Mouse (Mus musculus): Measurements from ENCODE around the gene Ucma.
"Not testable (repeated sequence)": the region's sequence is repeated elsewhere in the genome, so short reads cannot be mapped to it uniquely, and the experiment has no call there.

Gene Ucma

GRCm38 (mm10) chr2:4975807-4976206, at the start of gene Ucma:
Gene Ucma, plus strand, starts transcription at chr2:4976122.
- no peak for DNase-seq

GRCm38 (mm10) chr2:4927391-4927790, 48.5 kb upstream of the Ucma start:
- no peak for DNase-seq

GRCm38 (mm10) chr2:4929230-4929629, 46.7 kb upstream of the Ucma start:
- DNase-seq, result no peak

- no peak for DNase-seq
These were observed 41.4 kb upstream of the Ucma start for GRCm38 (mm10) chr2:4934516-4934915.

GRCm38 (mm10) chr2:4937931-4938330, 38.0 kb upstream of the Ucma start:
- DNase-seq, result no peak

GRCm38 (mm10) chr2:4940861-4941260, 35.1 kb upstream of the Ucma start:
- no peak for DNase-seq

GRCm38 (mm10) chr2:4949691-4950090, 26.2 kb upstream of the Ucma start:
- not testable (repeated sequence) for DNase-seq

GRCm38 (mm10) chr2:4950986-4951385, 24.9 kb upstream of the Ucma start:
- DNase-seq, result no peak

GRCm38 (mm10) chr2:4954216-4954760, 21.6 kb upstream of the Ucma start:
- DNase-seq, result no peak

GRCm38 (mm10) chr2:4958039-4958438, 17.9 kb upstream of the Ucma start:
- DNase-seq, result no peak

- DNase-seq, result no peak
These were observed 8.1 kb upstream of the Ucma start for GRCm38 (mm10) chr2:4967806-4968205.

- no peak for DNase-seq
These were observed 6.8 kb upstream of the Ucma start for GRCm38 (mm10) chr2:4969083-4969482.

- DNase-seq, result no peak
These were observed 2.2 kb downstream of the Ucma start for GRCm38 (mm10) chr2:4978091-4978490.

GRCm38 (mm10) chr2:4983987-4984386, 8.1 kb downstream of the Ucma start:
- DNase-seq, result no peak

GRCm38 (mm10) chr2:4985000-4985399, 9.1 kb downstream of the Ucma start:
- DNase-seq, result no peak

GRCm38 (mm10) chr2:4986798-4987197, 10.9 kb downstream of the Ucma start:
- no peak for DNase-seq

- DNase-seq, result no peak
These were observed 11.7 kb downstream of the Ucma start for GRCm38 (mm10) chr2:4987388-4988180.

- DNase-seq, result no peak
These were observed 13.0 kb downstream of the Ucma start for GRCm38 (mm10) chr2:4988826-4989424.

GRCm38 (mm10) chr2:4993584-4993983, 17.7 kb downstream of the Ucma start:
- no peak for DNase-seq

GRCm38 (mm10) chr2:4994436-4994835, 18.5 kb downstream of the Ucma start:
- DNase-seq, result no peak

- DNase-seq, result no peak
These were observed 19.7 kb downstream of the Ucma start for GRCm38 (mm10) chr2:4995646-4996045.

GRCm38 (mm10) chr2:4996421-4996824, 20.5 kb downstream of the Ucma start:
- no peak for DNase-seq

- no peak for DNase-seq
These were observed 23.0 kb downstream of the Ucma start for GRCm38 (mm10) chr2:4998905-4999304.

GRCm38 (mm10) chr2:5001266-5001665, 25.3 kb downstream of the Ucma start:
- DNase-seq, result no peak
